Mouse (Mus musculus): ENCODE results near the gene Dnajc22.
A peak's percentile ranks its signal among the peaks of the same experiment; 100 is the strongest.

DNA sequence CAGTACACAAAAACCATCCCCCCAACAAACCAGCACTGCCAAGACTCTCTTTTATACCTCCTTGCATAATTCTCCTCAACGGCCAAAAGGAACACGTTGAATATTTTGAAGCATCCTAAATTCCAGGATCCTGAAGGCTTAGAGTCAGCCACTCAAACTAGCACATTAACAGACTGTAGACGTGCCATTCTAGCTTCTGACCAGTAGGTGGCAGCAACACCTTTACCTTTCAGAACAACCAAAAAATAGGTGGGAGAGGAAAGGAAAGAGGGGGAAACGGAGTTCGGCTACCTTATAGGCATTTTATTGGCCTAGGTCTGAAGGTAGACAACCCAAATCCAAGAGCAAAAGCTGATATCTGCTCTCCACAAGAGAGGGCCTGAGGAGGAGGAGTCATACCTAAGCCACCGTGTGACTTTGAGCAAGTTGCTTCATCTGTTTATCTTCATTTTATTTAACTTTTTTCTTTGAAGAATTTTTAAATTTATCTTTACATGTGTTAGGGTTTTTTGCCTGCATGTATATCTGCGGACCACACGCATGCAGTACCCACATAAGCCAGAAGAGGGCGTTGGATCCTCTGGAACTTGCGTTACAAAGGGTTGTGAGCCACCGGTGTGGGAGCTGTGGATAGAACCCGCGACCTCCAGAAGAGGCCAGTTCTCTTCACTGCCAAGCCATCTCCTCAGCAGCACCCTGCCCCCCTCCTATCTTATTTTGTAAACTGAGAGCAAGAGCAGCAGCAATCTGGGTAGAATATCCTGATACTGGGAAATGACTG is 43.3 kb upstream of the Dnajc22 start:
- TF ChIP-seq CTCF (IDR thresholded peaks at IDR 0.05): peak; percentile 90
- no peak for TF ChIP-seq EP300 (IDR thresholded peaks at IDR 0.05)
